ENCODE assay signal across 9 mouse cellular contexts in genomic region chr11:51646751-51647667, GRCm38 (mm10). TPM values are rescaled to one million over a fixed set of nuclear protein-coding genes. Genes with fewer than 3 reads are reported as not detected.
DNase-seq lines count a peak whose midpoint lies in the region; ATAC-seq and TF ChIP-seq lines count a peak whose summit lies in the region.
"Had no signal": no experiment of that assay in that cellular context is flagged by ENCODE, and none has a peak within 500 bp of the region (broad histone marks: within the 10 kb centered on the region; RNA-seq: fewer than 3 reads in every experiment).

No protein-coding gene starts in this region.

- peak overlapping the region; percentile 67 for H3K27ac ChIP-seq in spleen, adult 2 months (ENCODE audit: insufficient read depth, low read length)
- H3K27ac ChIP-seq in embryonic facial prominence, embryonic 14.5 days (replicated peaks; ENCODE audit: low read depth, low read length): 0 out of 2 replicates have a peak overlapping the region, but pooled peaks have one; percentile 17
- peak overlapping the region; percentile 62 for H3K27ac ChIP-seq in intestine, postnatal 0 days (ENCODE audit: low read depth, low read length)
- H3K27ac ChIP-seq in lung, embryonic 14.5 days (ENCODE audit: low read depth): peak overlapping the region; percentile 80
- H3K27ac ChIP-seq: macrophage had no signal

- peak in 1 of 2 experiments; percentile 21 for DNase-seq in spleen, adult 2 months (ENCODE audit: low read depth in 1 of 2, low spot score in 2 of 2)
- DNase-seq in spleen, adult 12 weeks (ENCODE audit: low spot score): no peak
- DNase-seq in embryonic facial prominence, embryonic 14.5 days (ENCODE audit: low spot score): peak; percentile 23
- DNase-seq in lung, embryonic 14.5 days: peak; percentile 61
- peak; percentile 56 for DNase-seq in thymus, postnatal 14 days
- DNase-seq in urinary bladder, postnatal 4 days (ENCODE audit: low spot score in 2 of 2): no peak
- DNase-seq in gastrocnemius, adult 18-20 months (ENCODE audit: low spot score): no peak

- peaks cover 51% of the 10 kb centered on the region for H3K4me1 ChIP-seq in spleen, adult 2 months (ENCODE audit: control insufficient read depth, insufficient read depth, insufficient read length)
- peaks cover 20% of the 10 kb centered on the region; the same call in 1 of the 2 replicates for H3K4me1 ChIP-seq in embryonic facial prominence, embryonic 14.5 days (ENCODE audit: control insufficient read depth, insufficient read depth, low read length)
- H3K4me1 ChIP-seq in intestine, postnatal 0 days (replicated peaks; ENCODE audit: control insufficient read depth, insufficient read depth, low read length): peaks cover 8% of the 10 kb centered on the region
- H3K4me1 ChIP-seq in lung, embryonic 14.5 days (ENCODE audit: insufficient read depth): peaks cover 8% of the 10 kb centered on the region; the same call in 1 of the 2 replicates

- H3K4me2 ChIP-seq in embryonic facial prominence, embryonic 14.5 days (ENCODE audit: low read depth, low read length): peak overlapping the region; percentile 95
- H3K4me2 ChIP-seq in intestine, postnatal 0 days (replicated peaks; ENCODE audit: low read depth): peak overlapping the region; percentile 21
- peak overlapping the region; percentile 97 for H3K4me2 ChIP-seq in lung, embryonic 14.5 days

- 35% methylated on average over 15 of the region's 15 CpGs for WGBS in spleen, adult 2 months
- WGBS in embryonic facial prominence, embryonic 14.5 days: 54% methylated on average over 14 of the region's 15 CpGs
- WGBS in intestine, postnatal 0 days: 52% methylated on average over 15 of the region's 15 CpGs
- WGBS in lung, embryonic 14.5 days: 71% methylated on average over 15 of the region's 15 CpGs

- no peak overlapping the region for H3K9ac ChIP-seq in embryonic facial prominence, embryonic 14.5 days (ENCODE audit: low read depth, low read length)
- no peak overlapping the region for H3K9ac ChIP-seq in intestine, postnatal 0 days (ENCODE audit: low read depth, low read length)
- H3K9ac ChIP-seq in lung, embryonic 14.5 days: no peak overlapping the region

- H3K27me3 ChIP-seq in spleen, adult 2 months (ENCODE audit: control insufficient read depth, insufficient read depth, low read length): no peaks in the 10 kb centered on the region
- H3K27me3 ChIP-seq in embryonic facial prominence, embryonic 14.5 days (replicated peaks; ENCODE audit: control insufficient read depth, insufficient read depth, low read length): no peaks in the 10 kb centered on the region
- H3K27me3 ChIP-seq in intestine, postnatal 0 days (replicated peaks; ENCODE audit: control insufficient read depth, insufficient read depth, low read length): no peaks in the 10 kb centered on the region
- no peaks in the 10 kb centered on the region; the same call in 1 of the 2 replicates for H3K27me3 ChIP-seq in lung, embryonic 14.5 days (ENCODE audit: insufficient read depth, low read length)

- 0 out of 2 replicates have a peak overlapping the region, but pooled peaks have one; percentile 0 for H3K4me3 ChIP-seq in spleen, adult 2 months (ENCODE audit: extremely low read depth, insufficient read depth, insufficient read length)
- no peak overlapping the region for H3K4me3 ChIP-seq in embryonic facial prominence, embryonic 14.5 days (ENCODE audit: low read depth, low read length)
- no peak overlapping the region for H3K4me3 ChIP-seq in intestine, postnatal 0 days (ENCODE audit: low read depth, low read length)
- H3K4me3 ChIP-seq in lung, embryonic 14.5 days (ENCODE audit: low read depth, low read length): 0 out of 2 replicates have a peak overlapping the region, but pooled peaks have one; percentile 12

- ATAC-seq in embryonic facial prominence, embryonic 14.5 days (ENCODE audit: low read depth): no peak
- peak; percentile 22; the same call in 1 of the 2 replicates for ATAC-seq in intestine, postnatal 0 days
- ATAC-seq in lung, embryonic 14.5 days (ENCODE audit: insufficient read depth): peak; percentile 45; the same call in 1 of the 2 replicates

- no peak for TF ChIP-seq POLR2A in spleen, adult 2 months (IDR thresholded peaks at IDR 0.05; ENCODE audit: low read depth, low read length)

- TF ChIP-seq CTCF in spleen, adult 2 months (IDR thresholded peaks at IDR 0.05; ENCODE audit: extremely low read depth, insufficient read depth, insufficient read length, insufficient replicate concordance): no peak
- no peak for TF ChIP-seq CTCF in intestine, postnatal 0 days (IDR thresholded peaks at IDR 0.05; ENCODE audit: low read depth)
- no peak for TF ChIP-seq CTCF in lung, embryonic 14.5 days (IDR thresholded peaks at IDR 0.05; ENCODE audit: low read depth)

- peaks cover 6% of the 10 kb centered on the region for H3K36me3 ChIP-seq in spleen, adult 2 months (ENCODE audit: control insufficient read depth, insufficient read depth, low read length)
- H3K36me3 ChIP-seq in embryonic facial prominence, embryonic 14.5 days (ENCODE audit: control insufficient read depth, insufficient read depth, low read length): peaks cover 21% of the 10 kb centered on the region; the same call in 1 of the 2 replicates
- peaks cover 21% of the 10 kb centered on the region for H3K36me3 ChIP-seq in intestine, postnatal 0 days (ENCODE audit: control insufficient read depth, insufficient read depth)
- peaks cover 33% of the 10 kb centered on the region for H3K36me3 ChIP-seq in lung, embryonic 14.5 days (ENCODE audit: insufficient read depth)

- H3K9me3 ChIP-seq in embryonic facial prominence, embryonic 14.5 days (ENCODE audit: control insufficient read depth, low read length): no peaks in the 10 kb centered on the region
- no peaks in the 10 kb centered on the region for H3K9me3 ChIP-seq in intestine, postnatal 0 days (ENCODE audit: control insufficient read depth)
- H3K9me3 ChIP-seq in lung, embryonic 14.5 days (ENCODE audit: low read depth, low read length): no peaks in the 10 kb centered on the region

RNA-seq across cellular contexts. Expression of gene N4bp3, which starts 3.6 kb away (rescaled TPM):
- 11.3 and 14.7 TPM in 2 replicates for polyA plus RNA-seq in spleen, adult 2 months (2012; rRNA removed)
- 32.1 and 37.8 TPM in 2 replicates for polyA plus RNA-seq in embryonic facial prominence, embryonic 14.5 days (2014; fragmentation: Nextera tagmentation; extraction: Ambion mirVana)
- polyA plus RNA-seq in intestine, postnatal 0 days (2015; fragmentation: Nextera tagmentation; extraction: Ambion mirVana): 8.5 and 8.8 TPM in 2 replicates
- 35.5 and 39.2 TPM in 2 replicates for polyA plus RNA-seq in lung, embryonic 14.5 days (2014; fragmentation: Nextera tagmentation; extraction: Ambion mirVana)
- 1 to 10 TPM; 2.0 to 2.6 TPM for total RNA-seq in gastrocnemius, adult 18-20 months (2021)

RNA-seq across cellular contexts. Expression of gene D930048N14Rik, which starts 3.7 kb away (rescaled TPM):
- 3.4 and 5.0 TPM in 2 replicates for polyA plus RNA-seq in spleen, adult 2 months (2012; rRNA removed)
- polyA plus RNA-seq in embryonic facial prominence, embryonic 14.5 days (2014; fragmentation: Nextera tagmentation; extraction: Ambion mirVana): 2.8 and 3.3 TPM in 2 replicates
- 1.1 and 1.3 TPM in 2 replicates for polyA plus RNA-seq in intestine, postnatal 0 days (2015; fragmentation: Nextera tagmentation; extraction: Ambion mirVana)
- polyA plus RNA-seq in lung, embryonic 14.5 days (2014; fragmentation: Nextera tagmentation; extraction: Ambion mirVana): 3.4 TPM in 2 replicates
- under 1 TPM; 0.09 to 0.14 TPM for total RNA-seq in gastrocnemius, adult 18-20 months (2021)

RNA-seq across cellular contexts. Expression of gene Rmnd5b, which starts 11.3 kb away (rescaled TPM):
- polyA plus RNA-seq in spleen, adult 2 months (2012; rRNA removed): 71.2 and 87.4 TPM in 2 replicates
- 44.2 and 50.4 TPM in 2 replicates for polyA plus RNA-seq in embryonic facial prominence, embryonic 14.5 days (2014; fragmentation: Nextera tagmentation; extraction: Ambion mirVana)
- 32.4 and 34.2 TPM in 2 replicates for polyA plus RNA-seq in intestine, postnatal 0 days (2015; fragmentation: Nextera tagmentation; extraction: Ambion mirVana)
- 39.4 and 43.6 TPM in 2 replicates for polyA plus RNA-seq in lung, embryonic 14.5 days (2014; fragmentation: Nextera tagmentation; extraction: Ambion mirVana)
- total RNA-seq in gastrocnemius, adult 18-20 months (2021): 10 to 100 TPM; 10.7 to 12.7 TPM

RNA-seq across cellular contexts. Expression of gene Nhp2, which starts 27.5 kb away (rescaled TPM):
- polyA plus RNA-seq in spleen, adult 2 months (2012; rRNA removed): 34.3 and 41.2 TPM in 2 replicates
- polyA plus RNA-seq in embryonic facial prominence, embryonic 14.5 days (2014; fragmentation: Nextera tagmentation; extraction: Ambion mirVana): 158 and 162 TPM in 2 replicates
- 98.2 and 101 TPM in 2 replicates for polyA plus RNA-seq in intestine, postnatal 0 days (2015; fragmentation: Nextera tagmentation; extraction: Ambion mirVana)
- 178 and 187 TPM in 2 replicates for polyA plus RNA-seq in lung, embryonic 14.5 days (2014; fragmentation: Nextera tagmentation; extraction: Ambion mirVana)
- total RNA-seq in gastrocnemius, adult 18-20 months (2021): 10 to 100 TPM; 24.2 to 28.1 TPM

RNA-seq across cellular contexts. Expression of gene Hnrnpab, which starts 40.4 kb away (rescaled TPM):
- polyA plus RNA-seq in spleen, adult 2 months (2012; rRNA removed): 146 and 314 TPM in 2 replicates
- 433 and 475 TPM in 2 replicates for polyA plus RNA-seq in embryonic facial prominence, embryonic 14.5 days (2014; fragmentation: Nextera tagmentation; extraction: Ambion mirVana)
- 181 and 191 TPM in 2 replicates for polyA plus RNA-seq in intestine, postnatal 0 days (2015; fragmentation: Nextera tagmentation; extraction: Ambion mirVana)
- polyA plus RNA-seq in lung, embryonic 14.5 days (2014; fragmentation: Nextera tagmentation; extraction: Ambion mirVana): 676 and 703 TPM in 2 replicates
- total RNA-seq in gastrocnemius, adult 18-20 months (2021): 100 to 1,000 TPM; 103 to 109 TPM

Comparison
In these comparisons a context has a peak if more than half of its experiments do, and no peak if none do; other contexts are left out.
1. DNase-seq: peak in embryonic facial prominence, embryonic 14.5 days (single experiment), lung, embryonic 14.5 days (single experiment) and thymus, postnatal 14 days (single experiment); none in spleen, adult 12 weeks (single experiment), urinary bladder, postnatal 4 days (0 of 2) and gastrocnemius, adult 18-20 months (single experiment).
2. H3K27ac ChIP-seq: peak in every context shown above with its lines; median percentile 80 in lung, embryonic 14.5 days; 67 in spleen, adult 2 months; 62 in intestine, postnatal 0 days; 17 in embryonic facial prominence, embryonic 14.5 days.
3. H3K4me3 ChIP-seq: peak in spleen, adult 2 months (single experiment) and lung, embryonic 14.5 days (single experiment); none in embryonic facial prominence, embryonic 14.5 days (single experiment) and intestine, postnatal 0 days (single experiment).
4. H3K4me2 ChIP-seq: peak in every context shown above with its lines; median percentile 97 in lung, embryonic 14.5 days; 95 in embryonic facial prominence, embryonic 14.5 days; 21 in intestine, postnatal 0 days.